Mouse (Mus musculus): ENCODE data around the gene Ergic2.
A peak's percentile ranks its signal among the peaks of the same experiment; 100 is the strongest.
"Not testable (repeated sequence)": the region's sequence is repeated elsewhere in the genome, so short reads cannot be mapped to it uniquely, and the experiment has no call there.

The Ergic2 gene

DNA sequence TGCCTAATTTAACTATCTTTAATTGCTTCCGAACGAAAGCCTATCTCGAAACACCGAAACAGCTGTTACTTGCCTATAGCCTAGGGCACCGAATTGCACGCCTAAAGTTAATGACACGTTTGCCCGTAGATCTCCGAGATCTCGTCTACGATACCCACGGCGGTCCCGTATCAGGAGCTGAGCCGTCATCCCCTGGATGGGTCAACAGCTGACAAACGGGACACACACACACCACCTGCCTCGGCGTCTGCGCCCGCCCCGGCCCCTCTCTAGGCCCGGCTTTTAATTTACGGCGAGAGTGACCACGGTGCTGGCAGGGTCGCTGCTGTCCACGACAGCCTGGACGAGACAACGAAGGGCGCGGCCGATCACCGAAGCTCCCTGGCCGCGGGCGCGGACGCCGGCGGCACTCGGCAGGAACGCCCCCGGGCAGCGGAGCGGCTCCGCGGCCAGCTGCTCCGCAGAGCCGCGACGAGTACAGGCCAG, 740 bp downstream of the Ergic2 start:
- DNase-seq (ENCODE audit: low spot score) = peak; percentile 46

- no peak for DNase-seq (ENCODE audit: low spot score)
These were observed 4.7 kb downstream of the Ergic2 start for GRCm38 (mm10) chr6:148207522-148207921.

- no peak for DNase-seq (ENCODE audit: low spot score)
These were observed 7.0 kb downstream of the Ergic2 start for GRCm38 (mm10) chr6:148205134-148205533.

DNA sequence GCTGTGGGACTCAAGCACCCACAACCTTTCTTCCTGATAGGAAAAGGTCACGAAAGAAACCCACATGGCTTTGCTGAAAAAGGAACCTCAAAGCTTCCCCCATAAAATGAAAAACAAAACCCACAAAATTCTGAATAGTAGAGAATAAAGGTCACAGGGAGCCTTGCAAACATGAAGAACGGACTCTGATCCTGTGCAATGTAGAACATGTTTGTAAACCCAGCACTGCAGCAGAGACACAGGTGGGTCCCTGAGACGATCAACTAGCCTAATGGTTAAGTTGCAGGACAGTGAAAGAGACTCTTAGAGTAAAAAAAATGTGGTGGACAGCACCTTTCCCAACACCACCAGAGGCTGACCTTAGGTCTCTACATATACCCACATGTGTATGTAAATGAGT, 12.4 kb downstream of the Ergic2 start:
- DNase-seq (ENCODE audit: low spot score) = no peak

- no peak for DNase-seq (ENCODE audit: low spot score)
These were observed 13.0 kb downstream of the Ergic2 start for GRCm38 (mm10) chr6:148199177-148199576.

- no peak for DNase-seq (ENCODE audit: low spot score)
These were observed 18.0 kb downstream of the Ergic2 start for GRCm38 (mm10) chr6:148193972-148194701.

DNA sequence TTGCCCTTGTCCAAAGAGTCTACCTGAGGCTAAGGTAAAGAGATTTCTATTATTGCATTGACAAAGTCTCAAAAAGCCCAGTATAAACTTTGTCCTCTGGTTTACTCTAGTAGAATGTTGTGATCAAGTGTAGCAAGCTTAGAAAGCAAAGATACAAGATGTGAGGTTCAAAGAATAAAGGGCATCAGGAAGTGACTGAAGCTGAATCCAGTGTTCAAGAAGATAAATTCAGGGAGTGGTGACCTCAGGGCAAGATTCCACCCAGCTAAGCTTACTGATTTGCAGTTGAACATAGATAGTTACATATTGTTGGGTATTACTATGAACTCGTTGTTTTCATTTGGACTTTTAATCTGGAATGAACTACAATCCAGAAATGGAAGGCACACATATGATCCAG, 26.5 kb downstream of the Ergic2 start:
- DNase-seq (ENCODE audit: low spot score) = no peak

DNA sequence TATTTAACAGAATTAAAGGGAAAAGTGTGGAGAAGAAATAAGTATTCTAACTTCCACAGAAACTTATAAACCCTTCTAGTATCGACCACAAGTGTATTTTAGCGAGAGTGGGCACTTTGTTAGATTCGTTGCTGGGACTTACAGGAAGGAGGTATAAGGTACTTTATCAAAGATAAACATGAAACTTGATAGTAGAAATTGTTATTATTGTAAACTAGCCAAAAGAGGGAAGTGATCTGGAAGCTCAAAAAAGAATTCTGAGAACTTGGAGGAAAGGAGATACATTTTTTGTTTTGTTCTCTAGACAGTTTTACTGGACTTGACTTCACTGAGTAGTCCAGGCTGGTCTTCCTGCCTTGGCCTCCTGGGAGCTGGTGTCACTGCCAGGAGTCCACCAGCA, 39.3 kb downstream of the Ergic2 start:
- DNase-seq (ENCODE audit: low spot score) = no peak

DNA sequence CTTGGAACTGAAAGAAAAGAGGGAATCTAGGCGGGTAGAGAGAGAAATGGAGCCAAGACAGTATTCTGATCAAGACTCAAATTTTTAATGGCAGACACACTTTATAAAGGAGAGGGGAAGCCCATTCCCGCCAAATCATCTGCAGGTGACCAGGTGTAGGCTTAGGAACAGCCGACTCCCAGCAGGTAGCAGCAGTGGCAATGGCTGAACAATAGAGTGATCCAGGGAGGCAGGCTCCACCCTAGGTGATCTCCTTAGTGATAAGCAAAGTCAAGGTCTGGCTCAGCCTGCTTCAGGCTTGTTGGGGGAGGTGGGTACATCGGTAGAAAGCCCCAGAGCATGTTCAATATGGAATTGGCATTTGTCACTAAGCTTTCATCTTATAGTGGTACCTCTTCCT, 59.9 kb downstream of the Ergic2 start:
- not testable (repeated sequence) for DNase-seq (ENCODE audit: low spot score)

DNA sequence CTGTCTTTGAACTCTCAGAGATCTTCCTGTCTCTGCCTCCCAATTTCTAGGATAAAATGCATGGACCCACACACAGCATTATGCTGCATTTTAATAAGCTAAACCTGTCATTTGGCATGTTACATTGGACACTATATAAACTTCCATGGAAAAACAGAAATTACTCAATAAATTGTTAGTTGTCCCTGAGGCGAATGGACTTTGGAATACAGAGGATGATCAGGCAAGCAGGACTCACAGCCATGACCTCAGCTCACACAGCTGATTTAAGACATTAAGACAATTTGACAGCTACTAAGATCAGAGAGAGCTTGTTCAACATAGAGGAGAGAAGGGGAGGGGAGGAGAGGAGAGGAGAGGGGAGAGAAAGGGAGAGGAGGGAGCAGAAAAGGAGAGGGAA, 69.8 kb downstream of the Ergic2 start:
- DNase-seq (ENCODE audit: low spot score) = no peak

DNA sequence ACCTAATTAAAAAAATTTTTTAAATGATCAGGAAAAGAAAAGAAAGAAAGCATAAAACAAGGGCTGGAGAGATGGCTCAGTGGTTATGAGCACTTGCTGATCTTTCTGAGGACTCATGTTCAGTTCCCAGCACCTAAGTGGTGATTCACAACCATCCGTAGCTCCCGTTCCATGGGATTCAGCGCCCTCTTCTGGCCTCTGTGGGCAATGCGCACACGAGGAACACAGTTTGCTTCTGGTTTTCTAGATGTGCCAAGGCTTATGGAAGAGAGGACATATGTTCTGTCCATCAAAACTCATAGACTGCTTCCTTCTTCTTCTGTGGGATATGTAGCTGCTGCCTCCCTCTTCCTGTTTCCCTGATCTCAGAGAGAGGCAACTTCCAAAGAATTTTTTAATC, 70.3 kb downstream of the Ergic2 start:
- DNase-seq (ENCODE audit: low spot score) = no peak

GRCm38 (mm10) chr6:148139288-148139995, 72.7 kb downstream of the Ergic2 start:
- no peak for DNase-seq (ENCODE audit: low spot score)

- peak; percentile 57 for DNase-seq (ENCODE audit: low spot score)
These were observed 76.3 kb downstream of the Ergic2 start for GRCm38 (mm10) chr6:148135769-148136382.

GRCm38 (mm10) chr6:148133536-148133935, 78.6 kb downstream of the Ergic2 start:
- no peak for DNase-seq (ENCODE audit: low spot score)

- no peak for DNase-seq (ENCODE audit: low spot score)
These were observed 79.9 kb downstream of the Ergic2 start for GRCm38 (mm10) chr6:148132314-148132713.
